Mouse (Mus musculus): ENCODE data around the gene Gm42517.

The Gm42517 gene

DNA sequence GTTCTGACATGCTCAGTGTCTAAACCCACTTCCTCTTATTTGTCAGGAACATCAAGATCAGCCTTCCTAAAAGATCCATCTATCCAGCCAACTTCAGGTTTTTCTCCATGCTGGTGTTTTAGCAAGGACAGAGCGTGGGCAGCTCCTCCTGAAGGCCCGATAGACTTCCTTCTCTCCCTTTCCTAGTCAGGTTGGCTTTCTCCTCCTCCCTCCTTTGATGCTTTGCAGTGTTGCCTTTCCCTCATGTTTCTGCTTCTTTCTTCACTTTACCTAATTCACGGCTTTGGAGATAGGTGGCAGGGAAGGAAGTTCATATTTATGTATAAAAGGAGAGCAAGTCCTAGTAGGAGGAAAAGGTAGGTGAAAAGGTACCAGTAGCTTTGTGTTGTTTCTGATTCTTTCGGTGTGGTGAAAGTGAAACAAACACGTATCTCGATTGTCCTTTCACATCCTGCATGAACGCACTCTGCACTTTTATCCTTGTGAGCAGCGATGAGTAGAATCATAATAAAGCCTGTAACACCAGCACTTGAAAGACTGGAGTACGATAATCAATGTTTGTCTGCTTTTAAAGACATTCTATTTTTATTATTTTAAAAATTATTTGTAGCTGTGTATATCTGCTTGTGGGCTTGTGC, 18.1 kb downstream of the Gm42517 start:
- peak; percentile 78 for DNase-seq (ENCODE audit: low read depth, low spot score)

- peak; percentile 58 for DNase-seq (ENCODE audit: low read depth, low spot score)
Measured at GRCm38 (mm10) chr5:108347843-108348242, 19.9 kb downstream of the Gm42517 start.

- DNase-seq (ENCODE audit: low read depth, low spot score) = no peak
Measured at GRCm38 (mm10) chr5:108345313-108346071, 22.2 kb downstream of the Gm42517 start.

- DNase-seq (ENCODE audit: low read depth, low spot score) = no peak
Measured at GRCm38 (mm10) chr5:108343680-108344170, 24.0 kb downstream of the Gm42517 start.

DNA sequence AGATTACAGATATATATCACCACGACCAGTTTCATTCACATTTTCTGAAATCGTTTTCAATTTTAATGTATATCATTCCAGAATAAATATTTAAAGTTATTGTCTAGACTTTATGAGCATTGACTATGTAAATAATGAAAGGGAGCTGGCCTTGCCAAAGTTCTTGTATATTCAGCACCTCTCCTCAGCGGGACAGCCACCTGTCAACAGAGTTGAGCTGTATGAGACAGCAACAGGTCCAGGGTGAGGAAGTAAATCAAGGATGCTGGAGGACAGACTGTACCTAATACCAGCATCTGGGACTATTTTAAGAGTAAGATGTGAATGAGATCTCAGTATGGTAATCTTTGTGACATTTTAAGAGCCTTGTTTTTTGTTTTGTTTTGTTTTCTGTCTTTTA, 29.7 kb downstream of the Gm42517 start:
- no peak for DNase-seq (ENCODE audit: low read depth, low spot score)

- DNase-seq (ENCODE audit: low read depth, low spot score) = no peak
Measured at GRCm38 (mm10) chr5:108337385-108337784, 30.3 kb downstream of the Gm42517 start.

GRCm38 (mm10) chr5:108331051-108331450, 36.7 kb downstream of the Gm42517 start:
- DNase-seq (ENCODE audit: low read depth, low spot score) = no peak

Measured in A20 (cell line).